Mouse (Mus musculus) ES-E14 (cell line): ENCODE measurements around the gene Avl9.

Experiments used
- CHD2 ChIP-seq: IDR thresholded peaks from 2 replicates; pipeline ENCODE4 v1.6.1; 2014; ENCODE audit warnings: mild to moderate bottlenecking, low read depth, low read length, inconsistent platforms
- HCFC1 ChIP-seq: IDR thresholded peaks from 2 replicates; pipeline ENCODE4 v1.6.1; 2012; ENCODE audit warnings: low read length, inconsistent platforms, borderline replicate concordance; ENCODE audit not compliant: insufficient read depth
- MAFK ChIP-seq: IDR thresholded peaks from 2 replicates; pipeline ENCODE4 v1.6.1; 2014; ENCODE audit warnings: mild to moderate bottlenecking, low read depth, low read length, inconsistent platforms; ENCODE audit not compliant: insufficient read depth
- ZC3H11A ChIP-seq: IDR thresholded peaks from 2 replicates; pipeline ENCODE4 v1.6.1; 2012; ENCODE audit warnings: low read depth, mild to moderate bottlenecking, inconsistent platforms, low read length, borderline replicate concordance
- ZNF384 ChIP-seq: IDR thresholded peaks from 2 replicates; pipeline ENCODE4 v1.6.1; 2012; ENCODE audit warnings: low read depth, low read length, inconsistent platforms

DNA sequence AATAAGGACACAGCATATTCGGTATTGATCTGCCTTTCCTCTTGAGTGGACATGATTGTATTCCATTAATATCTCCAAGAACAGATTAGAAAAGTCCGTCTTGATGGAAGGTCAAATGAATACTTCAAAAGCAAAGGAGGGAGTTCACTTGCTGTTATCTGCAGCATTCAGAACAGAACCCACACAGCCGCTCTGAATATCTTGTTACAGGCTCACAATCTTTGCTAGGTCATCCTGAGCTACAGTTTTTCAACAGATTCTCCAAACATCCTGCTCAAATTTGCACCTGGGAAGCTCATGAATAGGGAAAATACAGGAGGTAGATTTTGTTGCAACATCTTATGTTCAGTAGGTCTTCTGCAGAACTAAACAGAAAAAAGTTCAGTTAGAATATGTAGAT is 74.6 kb downstream of the Avl9 start:
- TF ChIP-seq ZNF384 (no peak), MAFK (no peak), HCFC1 (no peak), ZC3H11A (no peak), CHD2 (no peak)
